Mouse (Mus musculus): ENCODE data around the gene Oser1.

DNA sequence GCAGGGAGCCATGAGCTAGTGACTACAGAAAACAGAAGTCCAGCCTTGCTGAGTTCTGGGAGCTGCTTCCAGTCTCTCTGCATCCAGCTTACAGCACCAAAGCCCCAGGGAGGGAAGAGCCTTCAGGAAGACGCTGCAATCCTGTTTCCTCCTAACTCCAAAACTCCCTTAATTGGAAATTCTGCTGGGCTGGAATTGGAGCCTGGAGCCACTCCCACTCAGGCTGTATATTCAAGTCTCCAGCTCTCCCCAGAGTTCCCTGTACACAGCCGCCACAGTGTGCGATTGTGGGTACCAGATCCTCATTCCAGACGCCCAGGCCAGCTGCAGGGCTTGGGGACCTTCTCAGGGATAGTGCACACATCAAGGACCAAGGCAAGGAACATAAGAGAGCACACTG is 54.3 kb downstream of the Oser1 start:
- TF ChIP-seq CTCF (conservative IDR thresholded peaks at IDR 0.05; ENCODE audit: low read length) (no peak), POU5F1 (IDR thresholded peaks at IDR 0.05; ENCODE audit: borderline replicate concordance, low read length) (no peak), NANOG (IDR thresholded peaks at IDR 0.05; ENCODE audit: borderline replicate concordance, low read length) (no peak)

All from E14TG2a.4 (cell line).